Mouse (Mus musculus) neural tube, embryonic 10.5 days (tissue): ENCODE measurements around the gene Fuca1.
"Not testable (repeated sequence)": the region's sequence is repeated elsewhere in the genome, so short reads cannot be mapped to it uniquely, and the experiment has no call there.

Experiments
- DNase-seq: peaks from one replicate; pipeline ENCODE4 v3.0.0-alpha.2; 2017; ENCODE audit warnings: low spot score; ENCODE audit errors: extremely low spot score

The Fuca1 gene

GRCm38 (mm10) chr4:135922190-135922589 is 1.7 kb downstream of the Fuca1 start:
- no peak for DNase-seq

- DNase-seq = no peak
Measured at GRCm38 (mm10) chr4:135924418-135924817, 3.9 kb downstream of the Fuca1 start.

- no peak for DNase-seq
Measured at GRCm38 (mm10) chr4:135925341-135925740, 4.8 kb downstream of the Fuca1 start.

- DNase-seq = no peak
Measured at GRCm38 (mm10) chr4:135926195-135926808, 5.8 kb downstream of the Fuca1 start.

GRCm38 (mm10) chr4:135926861-135927260 is 6.3 kb downstream of the Fuca1 start:
- DNase-seq = no peak

- no peak for DNase-seq
Measured at GRCm38 (mm10) chr4:135928376-135928775, 7.8 kb downstream of the Fuca1 start.

- no peak for DNase-seq
Measured at GRCm38 (mm10) chr4:135929405-135929804, 8.9 kb downstream of the Fuca1 start.

GRCm38 (mm10) chr4:135929828-135930227 is 9.3 kb downstream of the Fuca1 start:
- DNase-seq = no peak

GRCm38 (mm10) chr4:135930239-135930638 is 9.7 kb downstream of the Fuca1 start:
- DNase-seq = no peak

GRCm38 (mm10) chr4:135931832-135932231 is 11.3 kb downstream of the Fuca1 start:
- no peak for DNase-seq

GRCm38 (mm10) chr4:135934708-135935500 is 14.4 kb downstream of the Fuca1 start:
- DNase-seq = no peak

GRCm38 (mm10) chr4:135935502-135935901 is 15.0 kb downstream of the Fuca1 start:
- no peak for DNase-seq

- DNase-seq = no peak
Measured at GRCm38 (mm10) chr4:135938858-135939257, 18.3 kb downstream of the Fuca1 start.

GRCm38 (mm10) chr4:135941026-135941425 is 20.5 kb downstream of the Fuca1 start:
- not testable (repeated sequence) for DNase-seq

GRCm38 (mm10) chr4:135942193-135942592 is 21.7 kb downstream of the Fuca1 start:
- DNase-seq = no peak

- DNase-seq = no peak
Measured at GRCm38 (mm10) chr4:135943389-135943788, 22.9 kb downstream of the Fuca1 start.

- no peak for DNase-seq
Measured at GRCm38 (mm10) chr4:135945706-135946105, 25.2 kb downstream of the Fuca1 start.

GRCm38 (mm10) chr4:135946278-135946658 is 25.7 kb downstream of the Fuca1 start, which contains the start of gene Hmgcl:
TSS of gene Hmgcl (plus strand) at chr4:135946448.
- DNase-seq = peak; percentile 91

GRCm38 (mm10) chr4:135946659-135947301 is 26.2 kb downstream of the Fuca1 start:
- DNase-seq = peak; percentile 33

GRCm38 (mm10) chr4:135948142-135948541 is 27.6 kb downstream of the Fuca1 start:
- no peak for DNase-seq

GRCm38 (mm10) chr4:135949475-135949874 is 28.9 kb downstream of the Fuca1 start:
- no peak for DNase-seq

- DNase-seq = no peak
Measured at GRCm38 (mm10) chr4:135949911-135950310, 29.4 kb downstream of the Fuca1 start.
